Mouse (Mus musculus): ENCODE data around the gene Dnajc15. TPM values are rescaled to one million over a fixed set of nuclear protein-coding genes. Genes with fewer than 3 reads are reported as not detected.
A peak's percentile ranks its signal among the peaks of the same experiment; 100 is the strongest.

Gene Dnajc15
- 60.1 and 70.2 TPM in 2 replicates for polyA plus RNA-seq (2015; fragmentation: Nextera tagmentation; extraction: Ambion mirVana)

DNA sequence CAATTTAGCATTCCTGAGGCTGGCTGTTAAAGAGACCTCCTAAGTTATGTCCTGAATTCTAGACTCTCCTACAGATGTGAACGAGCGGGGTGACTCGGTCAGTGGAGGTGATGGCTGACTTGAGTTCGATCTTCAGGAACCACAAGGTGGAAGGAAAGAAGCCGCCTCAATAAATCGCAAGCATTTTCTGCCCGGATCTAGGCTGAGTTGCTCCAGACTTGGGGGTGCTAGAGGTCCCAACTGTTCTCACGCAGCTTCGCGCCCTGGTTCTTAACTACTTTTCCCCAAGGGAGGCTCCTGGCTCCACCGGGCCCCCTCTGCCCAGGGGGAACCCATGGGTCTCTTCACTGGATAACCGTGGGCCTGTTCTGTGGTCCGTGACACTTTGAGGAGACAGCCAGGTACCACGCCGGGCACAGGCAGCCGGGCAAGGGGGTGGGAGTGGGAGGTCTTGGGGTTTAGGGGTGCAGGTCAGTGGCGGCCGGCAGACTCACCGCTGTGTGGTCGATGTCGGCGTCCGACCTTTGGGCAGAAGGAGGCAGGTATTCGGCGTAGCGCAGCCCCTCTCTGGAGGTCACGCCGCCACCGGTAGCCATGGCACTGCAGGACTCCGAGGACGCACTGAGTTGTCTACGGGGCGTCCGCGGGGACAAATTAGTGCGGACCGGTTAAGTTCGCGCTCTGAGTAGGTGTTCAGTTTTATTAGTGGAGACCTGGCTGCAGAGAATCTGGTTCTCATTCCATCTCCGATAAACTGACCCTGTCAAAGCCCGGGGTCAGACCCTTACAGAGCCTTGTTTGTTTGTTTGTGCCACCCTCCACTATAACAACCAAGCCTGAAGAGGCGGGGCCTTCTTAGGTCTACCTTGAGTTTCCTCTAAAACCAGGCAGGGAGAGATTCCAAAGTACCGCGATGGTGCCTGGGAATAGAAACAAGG is at the start of gene Dnajc15:
Gene Dnajc15 (minus strand): TSS at position 822 of the 938 bp plus-strand sequence.
- Histone ChIP-seq H3K27me3 (replicated peaks; ENCODE audit: insufficient read depth, low read length) (no peaks in the 10 kb centered on the region), H3K27ac (ENCODE audit: low read length) (no peak within 1 kb of the TSS), H3K4me3 (ENCODE audit: low read depth, low read length) (peak within 1 kb of the TSS; percentile 70), H3K4me2 (replicated peaks; ENCODE audit: low read depth, low read length) (peak within 1 kb of the TSS; percentile 73), H3K4me1 (ENCODE audit: insufficient read depth, low read depth, low read length) (no peaks in the 10 kb centered on the region), H3K9ac (replicated peaks; ENCODE audit: low read depth) (peak within 1 kb of the TSS; percentile 61), H3K9me3 (ENCODE audit: low read length) (no peaks in the 10 kb centered on the region), H3K36me3 (ENCODE audit: insufficient read depth, low read length) (no peaks in the 10 kb centered on the region)
- WGBS: 1% methylated on average over 44 of the region's 44 CpGs
- TF ChIP-seq CTCF (IDR thresholded peaks at IDR 0.05): peak; percentile 49
- TF ChIP-seq EP300 (IDR thresholded peaks at IDR 0.05): no peak
- ATAC-seq (peak; percentile 94), DNase-seq (ENCODE audit: low spot score) (peak; percentile 79)

DNA sequence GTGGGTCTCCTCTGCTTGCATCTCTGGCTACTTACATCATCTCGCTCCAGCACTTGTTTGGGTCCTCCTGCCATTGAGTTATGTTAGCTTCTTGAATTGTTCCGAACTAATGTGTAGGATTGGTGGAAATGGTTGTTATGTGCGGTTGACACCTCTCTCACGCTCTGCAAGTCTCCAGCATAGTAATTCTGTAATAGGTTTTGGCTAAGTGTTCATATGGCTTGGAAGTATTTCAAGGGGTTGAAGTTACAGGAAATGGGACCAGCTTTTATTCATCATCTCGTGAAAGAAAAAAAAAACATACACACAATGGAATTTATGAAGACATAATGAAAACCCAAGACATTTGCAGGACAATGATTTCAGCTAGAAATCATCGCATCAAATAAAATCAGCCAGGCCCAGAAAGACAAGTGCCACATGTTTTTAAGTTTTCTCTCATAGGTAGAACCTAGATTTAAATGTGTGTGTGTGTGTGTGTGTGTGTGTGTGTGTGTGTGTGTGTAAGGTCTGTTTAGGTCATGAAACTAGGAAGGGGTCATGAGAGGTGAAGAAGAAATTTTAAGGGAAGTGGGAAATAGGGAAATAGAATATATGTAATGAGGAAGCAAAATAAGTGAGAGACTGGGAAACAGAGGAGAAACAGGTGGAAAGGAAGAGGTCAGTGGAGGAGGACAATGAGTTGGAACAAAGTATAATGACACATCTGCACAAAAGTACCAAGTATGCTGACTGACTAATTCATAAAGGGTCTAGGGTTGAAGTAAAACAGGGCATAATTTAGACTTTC is 48.3 kb upstream of the Dnajc15 start:
- no peak overlapping the region for H3K9ac ChIP-seq (replicated peaks; ENCODE audit: low read depth)
- 47% methylated on average over 6 of the region's 6 CpGs for WGBS
- peak; percentile 40 for DNase-seq (ENCODE audit: low spot score)
- H3K4me2 ChIP-seq (replicated peaks; ENCODE audit: low read depth, low read length): no peak overlapping the region
- H3K9me3 ChIP-seq (ENCODE audit: low read length): no peaks in the 10 kb centered on the region
- no peak for ATAC-seq
- H3K4me3 ChIP-seq (ENCODE audit: low read depth, low read length): no peak overlapping the region
- no peaks in the 10 kb centered on the region for H3K36me3 ChIP-seq (ENCODE audit: insufficient read depth, low read length)
- H3K27ac ChIP-seq (ENCODE audit: low read length): no peak overlapping the region
- no peaks in the 10 kb centered on the region for H3K27me3 ChIP-seq (replicated peaks; ENCODE audit: insufficient read depth, low read length)
- no peaks in the 10 kb centered on the region for H3K4me1 ChIP-seq (ENCODE audit: insufficient read depth, low read depth, low read length)
- TF ChIP-seq EP300 (IDR thresholded peaks at IDR 0.05): no peak
- TF ChIP-seq CTCF (IDR thresholded peaks at IDR 0.05): no peak

DNA sequence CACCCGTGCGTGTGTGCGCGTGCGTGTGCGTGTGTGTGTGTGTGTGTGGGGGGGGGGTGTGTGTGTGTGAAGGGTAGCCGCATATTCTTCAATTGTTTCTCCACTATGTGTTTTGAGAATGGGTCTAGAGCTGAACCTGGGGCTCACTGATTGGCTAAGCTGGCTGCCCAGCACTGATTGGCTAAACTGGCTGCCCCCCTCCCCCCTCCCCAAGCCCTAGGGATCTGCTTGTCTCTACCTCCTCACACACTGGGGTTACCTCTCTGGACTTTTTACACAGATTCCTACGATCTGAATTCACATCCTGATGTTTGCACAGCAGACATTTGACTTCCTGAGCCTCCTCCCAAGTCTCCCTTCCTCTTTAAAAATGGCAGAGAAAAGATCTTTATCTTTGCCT is 46.7 kb upstream of the Dnajc15 start:
- ATAC-seq: no peak
- no peak overlapping the region for H3K27ac ChIP-seq (ENCODE audit: low read length)
- H3K9me3 ChIP-seq (ENCODE audit: low read length): no peaks in the 10 kb centered on the region
- H3K36me3 ChIP-seq (ENCODE audit: insufficient read depth, low read length): no peaks in the 10 kb centered on the region
- H3K4me2 ChIP-seq (replicated peaks; ENCODE audit: low read depth, low read length): no peak overlapping the region
- no peak overlapping the region for H3K4me3 ChIP-seq (ENCODE audit: low read depth, low read length)
- no peak overlapping the region for H3K9ac ChIP-seq (replicated peaks; ENCODE audit: low read depth)
- H3K4me1 ChIP-seq (ENCODE audit: insufficient read depth, low read depth, low read length): no peaks in the 10 kb centered on the region
- 78% methylated on average over 8 of the region's 8 CpGs for WGBS
- TF ChIP-seq CTCF (IDR thresholded peaks at IDR 0.05) (no peak), EP300 (IDR thresholded peaks at IDR 0.05) (no peak)
- DNase-seq (ENCODE audit: low spot score): no peak
- H3K27me3 ChIP-seq (replicated peaks; ENCODE audit: insufficient read depth, low read length): no peaks in the 10 kb centered on the region

DNA sequence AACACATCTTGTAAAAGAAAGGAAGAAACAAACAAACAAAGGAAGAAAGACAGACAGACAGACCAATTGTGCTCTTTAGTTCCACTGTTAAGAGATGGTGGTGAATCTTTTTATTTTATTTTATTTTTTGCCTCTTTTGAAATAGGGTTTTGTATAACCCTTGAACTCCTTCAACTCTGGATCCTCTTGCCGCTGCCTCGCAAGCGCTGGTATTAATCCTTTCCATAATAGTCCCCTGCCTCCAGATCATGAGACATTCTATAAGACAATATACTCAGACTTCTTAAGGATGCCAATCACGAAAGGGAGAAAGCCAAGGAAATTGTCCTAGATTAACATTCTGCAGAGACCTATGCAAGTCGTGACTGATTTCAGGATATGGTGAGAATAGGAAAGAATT is 40.9 kb upstream of the Dnajc15 start:
- Histone ChIP-seq H3K4me1 (ENCODE audit: insufficient read depth, low read depth, low read length) (no peaks in the 10 kb centered on the region), H3K27me3 (replicated peaks; ENCODE audit: insufficient read depth, low read length) (no peaks in the 10 kb centered on the region), H3K36me3 (ENCODE audit: insufficient read depth, low read length) (no peaks in the 10 kb centered on the region), H3K9ac (replicated peaks; ENCODE audit: low read depth) (no peak overlapping the region), H3K4me3 (ENCODE audit: low read depth, low read length) (no peak overlapping the region), H3K27ac (ENCODE audit: low read length) (no peak overlapping the region), H3K4me2 (replicated peaks; ENCODE audit: low read depth, low read length) (no peak overlapping the region), H3K9me3 (ENCODE audit: low read length) (no peaks in the 10 kb centered on the region)
- ATAC-seq (no peak), DNase-seq (ENCODE audit: low spot score) (no peak)
- TF ChIP-seq EP300 (IDR thresholded peaks at IDR 0.05): no peak
- no peak for TF ChIP-seq CTCF (IDR thresholded peaks at IDR 0.05)
- WGBS: 92% methylated on average over 5 of the region's 5 CpGs

DNA sequence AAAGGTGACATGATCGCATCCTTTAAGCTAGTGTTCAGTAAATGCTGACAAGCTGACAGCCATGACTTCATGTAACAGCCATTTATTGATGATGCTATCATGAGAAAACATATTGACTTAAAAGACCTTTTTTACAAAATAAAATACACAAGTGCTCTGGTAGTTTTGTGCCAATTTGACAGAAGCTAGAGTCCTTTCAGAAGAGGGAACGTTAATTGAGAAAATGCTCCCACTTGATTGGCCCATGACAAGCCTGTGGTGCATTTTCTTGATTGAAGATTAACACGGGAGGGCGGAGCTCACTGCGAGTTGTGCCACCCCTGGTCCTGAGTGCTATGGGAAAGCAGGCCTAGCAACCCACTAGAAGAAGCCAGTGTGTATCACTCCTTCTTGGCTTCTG is 31.7 kb upstream of the Dnajc15 start:
- Histone ChIP-seq H3K36me3 (ENCODE audit: insufficient read depth, low read length) (no peaks in the 10 kb centered on the region), H3K4me3 (ENCODE audit: low read depth, low read length) (no peak overlapping the region), H3K9me3 (ENCODE audit: low read length) (no peaks in the 10 kb centered on the region), H3K9ac (replicated peaks; ENCODE audit: low read depth) (no peak overlapping the region), H3K27ac (ENCODE audit: low read length) (no peak overlapping the region), H3K4me2 (replicated peaks; ENCODE audit: low read depth, low read length) (no peak overlapping the region), H3K27me3 (replicated peaks; ENCODE audit: insufficient read depth, low read length) (no peaks in the 10 kb centered on the region), H3K4me1 (ENCODE audit: insufficient read depth, low read depth, low read length) (no peaks in the 10 kb centered on the region)
- TF ChIP-seq EP300 (IDR thresholded peaks at IDR 0.05) (no peak), CTCF (IDR thresholded peaks at IDR 0.05) (no peak)
- no peak for ATAC-seq
- DNase-seq (ENCODE audit: low spot score): no peak
- 82% methylated on average over 5 of the region's 5 CpGs for WGBS

DNA sequence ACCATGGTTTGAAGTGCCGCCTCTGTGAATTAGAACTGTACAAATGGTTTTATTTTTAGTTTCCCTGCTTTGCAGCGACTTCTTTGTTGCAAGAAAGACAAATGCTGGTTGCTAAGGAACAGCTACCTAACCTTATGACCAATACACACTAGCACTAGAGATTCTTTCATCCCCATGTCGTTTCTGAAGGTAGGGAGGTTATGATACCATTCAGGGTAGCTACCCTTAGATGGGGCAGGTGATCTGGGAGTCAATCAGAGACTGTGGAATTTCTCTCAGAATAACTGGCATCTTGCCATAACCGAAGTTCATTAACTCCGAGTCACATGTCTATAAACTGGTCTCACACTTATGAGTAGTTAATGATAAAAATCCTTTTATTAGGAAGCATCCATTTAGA is 30.5 kb upstream of the Dnajc15 start:
- WGBS: 62% methylated on average over 5 of the region's 5 CpGs
- Histone ChIP-seq H3K4me2 (replicated peaks; ENCODE audit: low read depth, low read length) (no peak overlapping the region), H3K9me3 (ENCODE audit: low read length) (no peaks in the 10 kb centered on the region), H3K4me1 (ENCODE audit: insufficient read depth, low read depth, low read length) (no peaks in the 10 kb centered on the region), H3K36me3 (ENCODE audit: insufficient read depth, low read length) (no peaks in the 10 kb centered on the region), H3K4me3 (ENCODE audit: low read depth, low read length) (no peak overlapping the region), H3K27me3 (replicated peaks; ENCODE audit: insufficient read depth, low read length) (no peaks in the 10 kb centered on the region), H3K27ac (ENCODE audit: low read length) (no peak overlapping the region), H3K9ac (replicated peaks; ENCODE audit: low read depth) (no peak overlapping the region)
- TF ChIP-seq CTCF (IDR thresholded peaks at IDR 0.05): no peak
- TF ChIP-seq EP300 (IDR thresholded peaks at IDR 0.05): no peak
- no peak for DNase-seq (ENCODE audit: low spot score)
- no peak for ATAC-seq
